Mouse (Mus musculus) lung, postnatal 0 days (tissue): Measurements from ENCODE around the gene Usp30.

Experiments
- CTCF ChIP-seq: IDR thresholded peaks from 2 replicates; pipeline ENCODE4 v1.5.1; 2016; ENCODE audit warnings: antibody characterized with exemption, mild to moderate bottlenecking
- EP300 ChIP-seq: IDR thresholded peaks from 2 replicates; pipeline ENCODE4 v1.6.1; 2016; ENCODE audit warnings: antibody characterized with exemption, mild to moderate bottlenecking, control low read depth

DNA sequence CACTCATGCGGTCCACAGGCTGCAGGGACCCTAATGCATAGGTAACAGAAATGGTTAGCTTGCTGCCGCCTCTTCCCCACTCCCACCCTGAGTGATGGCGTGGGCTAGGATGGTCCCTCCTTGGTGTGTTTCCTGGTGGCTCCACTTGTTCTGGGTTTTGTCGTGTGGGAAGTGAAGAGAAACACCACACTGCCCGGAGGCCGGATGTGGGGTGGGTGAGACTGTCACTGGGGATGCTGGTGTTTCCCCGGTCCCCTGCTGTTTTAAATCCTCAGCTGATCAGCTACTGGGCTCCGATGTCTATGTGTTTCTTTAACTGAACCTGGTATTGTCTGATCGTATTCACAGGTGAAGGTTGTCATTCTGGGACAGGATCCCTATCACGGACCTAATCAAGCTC is 70.3 kb downstream of the Usp30 start:
- TF ChIP-seq EP300, result no peak
- no peak for TF ChIP-seq CTCF
